Mouse (Mus musculus): ENCODE data around the gene Nfkbia. TPM values are rescaled to one million over a fixed set of nuclear protein-coding genes. Genes with fewer than 3 reads are reported as not detected.

Gene Nfkbia
- polyA plus RNA-seq, 1 experiment from 2014 or later: 49.7 TPM

DNA sequence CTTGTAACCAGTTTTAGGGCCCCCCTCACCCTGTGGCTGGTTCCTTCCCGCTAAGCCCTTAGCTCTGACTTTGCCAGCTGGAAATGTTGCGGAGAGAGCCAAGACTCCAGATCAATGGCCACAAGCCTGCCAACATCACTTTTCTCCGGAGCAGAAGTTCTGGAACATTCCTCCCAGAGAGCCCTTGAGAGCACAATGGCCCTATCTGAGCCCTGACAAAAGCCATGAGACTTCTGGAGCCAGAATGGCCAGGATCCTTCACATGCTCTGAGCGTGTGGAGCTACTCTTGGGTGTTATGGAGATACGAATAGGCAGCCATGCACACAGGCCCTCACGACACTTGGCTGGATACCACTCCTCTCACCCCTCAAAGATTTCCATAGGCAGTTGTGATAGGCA, 7.6 kb downstream of the Nfkbia start:
- Histone ChIP-seq H3K4me1 (replicated peaks; ENCODE audit: control insufficient read depth, insufficient read depth, low read length) (no peaks in the 10 kb centered on the region), H3K27ac (ENCODE audit: low read depth, low read length) (no peak overlapping the region), H3K4me3 (ENCODE audit: low read depth, low read length) (no peak overlapping the region), H3K27me3 (replicated peaks; ENCODE audit: control insufficient read depth, insufficient read depth, low read length) (no peaks in the 10 kb centered on the region), H3K9ac (ENCODE audit: low read depth, low read length) (no peak overlapping the region), H3K9me3 (ENCODE audit: control insufficient read depth) (no peaks in the 10 kb centered on the region), H3K4me2 (replicated peaks; ENCODE audit: low read depth) (no peak overlapping the region), H3K36me3 (ENCODE audit: control insufficient read depth, insufficient read depth) (peaks cover 21% of the 10 kb centered on the region)
- no peak for TF ChIP-seq CTCF (IDR thresholded peaks at IDR 0.05; ENCODE audit: low read depth)
- no peak for ATAC-seq
- WGBS: 87% methylated on average over 6 of the region's 6 CpGs

DNA sequence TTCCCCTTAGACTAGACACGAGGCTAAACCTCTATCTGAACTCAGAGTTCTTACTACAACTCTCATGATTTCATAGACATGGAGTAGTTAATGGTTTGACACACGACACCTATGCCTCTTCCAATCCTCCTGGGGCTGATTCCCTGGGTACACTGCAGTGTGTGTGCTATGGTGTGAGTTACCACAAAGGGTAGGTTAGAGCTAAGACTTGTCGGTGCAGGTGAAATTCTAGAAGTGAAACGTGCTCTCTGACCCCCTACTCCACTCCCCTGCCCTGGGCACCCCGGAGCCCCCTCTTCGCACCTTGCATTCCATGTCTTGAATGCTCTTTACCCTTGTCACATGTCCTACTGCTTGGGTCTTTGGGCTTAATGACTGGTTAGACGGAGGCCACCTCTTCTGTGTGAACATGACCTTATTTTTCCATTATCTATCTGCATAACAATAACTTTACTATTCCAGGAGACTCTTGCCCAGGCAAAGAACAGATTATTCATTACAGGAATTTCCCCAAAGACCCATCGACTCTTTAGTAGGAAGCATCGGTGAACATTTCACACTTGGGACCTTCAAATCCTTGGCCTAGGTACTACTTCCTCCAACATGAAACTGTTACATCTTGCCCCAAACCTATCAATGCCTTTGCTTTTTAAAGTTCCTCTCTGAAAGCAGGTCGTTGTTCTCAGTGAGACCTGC, 8.2 kb downstream of the Nfkbia start:
- Histone ChIP-seq H3K4me1 (replicated peaks; ENCODE audit: control insufficient read depth, insufficient read depth, low read length) (no peaks in the 10 kb centered on the region), H3K4me3 (ENCODE audit: low read depth, low read length) (no peak overlapping the region), H3K36me3 (ENCODE audit: control insufficient read depth, insufficient read depth) (peaks cover 16% of the 10 kb centered on the region), H3K9me3 (ENCODE audit: control insufficient read depth) (no peaks in the 10 kb centered on the region), H3K9ac (ENCODE audit: low read depth, low read length) (no peak overlapping the region), H3K4me2 (replicated peaks; ENCODE audit: low read depth) (no peak overlapping the region), H3K27me3 (replicated peaks; ENCODE audit: control insufficient read depth, insufficient read depth, low read length) (no peaks in the 10 kb centered on the region), H3K27ac (ENCODE audit: low read depth, low read length) (no peak overlapping the region)
- TF ChIP-seq CTCF (IDR thresholded peaks at IDR 0.05; ENCODE audit: low read depth): no peak
- WGBS: 67% methylated on average over 10 of the region's 10 CpGs
- no peak for ATAC-seq

DNA sequence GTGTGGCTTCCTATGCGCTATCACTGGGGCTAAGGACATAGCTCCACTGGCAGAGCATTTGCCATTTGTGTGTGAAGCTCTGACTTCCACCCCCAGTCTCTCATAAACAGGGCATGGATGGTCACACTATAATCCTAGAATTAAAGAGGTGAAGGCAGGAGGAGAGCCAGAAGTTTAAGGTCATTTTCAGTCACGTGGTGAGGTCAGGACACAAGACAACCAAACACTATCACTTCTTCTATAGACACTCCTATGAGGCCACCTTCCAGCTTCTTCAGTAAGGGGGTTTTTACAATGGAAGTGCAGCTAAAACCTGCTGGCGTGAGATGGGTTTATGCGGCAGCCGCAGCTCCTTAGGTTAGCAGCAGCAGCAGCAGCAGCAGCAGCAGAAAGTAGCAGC, 8.9 kb downstream of the Nfkbia start:
- H3K4me2 ChIP-seq (replicated peaks; ENCODE audit: low read depth): no peak overlapping the region
- no peak overlapping the region for H3K9ac ChIP-seq (ENCODE audit: low read depth, low read length)
- no peaks in the 10 kb centered on the region for H3K9me3 ChIP-seq (ENCODE audit: control insufficient read depth)
- H3K36me3 ChIP-seq (ENCODE audit: control insufficient read depth, insufficient read depth): peaks cover 10% of the 10 kb centered on the region
- TF ChIP-seq CTCF (IDR thresholded peaks at IDR 0.05; ENCODE audit: low read depth): no peak
- 83% methylated on average over 5 of the region's 5 CpGs for WGBS
- no peak overlapping the region for H3K4me3 ChIP-seq (ENCODE audit: low read depth, low read length)
- no peak for ATAC-seq
- H3K4me1 ChIP-seq (replicated peaks; ENCODE audit: control insufficient read depth, insufficient read depth, low read length): no peaks in the 10 kb centered on the region
- H3K27me3 ChIP-seq (replicated peaks; ENCODE audit: control insufficient read depth, insufficient read depth, low read length): no peaks in the 10 kb centered on the region
- no peak overlapping the region for H3K27ac ChIP-seq (ENCODE audit: low read depth, low read length)

DNA sequence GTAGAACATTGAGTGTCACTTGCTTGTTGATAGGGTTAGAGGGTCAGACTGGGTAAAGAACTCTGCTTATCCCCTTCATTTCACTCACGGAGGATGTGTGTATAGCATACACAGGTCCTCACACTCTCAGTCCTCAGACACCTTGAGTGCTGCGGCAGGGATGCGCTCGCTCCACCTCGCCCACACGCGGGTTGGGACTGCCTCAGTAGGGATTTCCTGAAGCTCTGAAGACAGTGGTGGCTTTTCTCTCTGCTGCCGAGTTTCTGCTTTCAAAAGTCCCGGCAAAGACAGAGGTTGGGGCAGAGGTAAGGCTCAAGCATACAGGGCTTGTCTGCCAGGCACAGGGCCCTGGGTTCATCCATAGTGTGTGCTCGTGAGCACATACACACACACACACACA, 9.7 kb downstream of the Nfkbia start:
- no peak for TF ChIP-seq CTCF (IDR thresholded peaks at IDR 0.05; ENCODE audit: low read depth)
- Histone ChIP-seq H3K36me3 (ENCODE audit: control insufficient read depth, insufficient read depth) (0 out of 2 replicates have a peak, but pooled peaks cover 1% of the 10 kb centered on the region), H3K4me3 (ENCODE audit: low read depth, low read length) (no peak overlapping the region), H3K27ac (ENCODE audit: low read depth, low read length) (no peak overlapping the region), H3K4me1 (replicated peaks; ENCODE audit: control insufficient read depth, insufficient read depth, low read length) (no peaks in the 10 kb centered on the region), H3K27me3 (replicated peaks; ENCODE audit: control insufficient read depth, insufficient read depth, low read length) (no peaks in the 10 kb centered on the region), H3K4me2 (replicated peaks; ENCODE audit: low read depth) (no peak overlapping the region), H3K9ac (ENCODE audit: low read depth, low read length) (no peak overlapping the region), H3K9me3 (ENCODE audit: control insufficient read depth) (no peaks in the 10 kb centered on the region)
- no peak for ATAC-seq
- WGBS: 81% methylated on average over 10 of the region's 10 CpGs

DNA sequence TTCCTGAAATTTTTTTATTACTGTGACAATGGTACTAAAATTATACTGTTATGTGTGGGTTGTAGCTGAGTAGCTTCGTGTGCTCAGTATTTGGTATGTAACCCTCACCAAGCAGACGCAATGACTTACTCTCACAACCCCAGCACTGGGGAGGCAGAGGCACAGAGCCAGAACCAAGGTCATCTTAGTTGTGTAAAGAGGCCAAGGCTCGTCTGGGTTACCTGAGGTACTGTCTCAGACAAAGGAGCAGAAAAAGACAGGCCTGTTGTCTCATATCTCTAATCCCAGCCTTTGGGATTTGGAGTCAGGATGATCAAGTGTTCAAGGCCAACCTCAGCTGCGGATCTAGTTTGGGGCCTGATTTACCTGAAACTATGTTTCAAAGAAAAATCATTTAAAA, 10.7 kb downstream of the Nfkbia start:
- H3K9me3 ChIP-seq (ENCODE audit: control insufficient read depth): no peaks in the 10 kb centered on the region
- no peaks in the 10 kb centered on the region for H3K4me1 ChIP-seq (replicated peaks; ENCODE audit: control insufficient read depth, insufficient read depth, low read length)
- H3K4me2 ChIP-seq (replicated peaks; ENCODE audit: low read depth): no peak overlapping the region
- no peaks in the 10 kb centered on the region for H3K27me3 ChIP-seq (replicated peaks; ENCODE audit: control insufficient read depth, insufficient read depth, low read length)
- 61% methylated on average over 4 of the region's 4 CpGs for WGBS
- no peak overlapping the region for H3K4me3 ChIP-seq (ENCODE audit: low read depth, low read length)
- no peak for ATAC-seq
- no peak for TF ChIP-seq CTCF (IDR thresholded peaks at IDR 0.05; ENCODE audit: low read depth)
- no peak overlapping the region for H3K27ac ChIP-seq (ENCODE audit: low read depth, low read length)
- H3K9ac ChIP-seq (ENCODE audit: low read depth, low read length): no peak overlapping the region
- H3K36me3 ChIP-seq (ENCODE audit: control insufficient read depth, insufficient read depth): no peaks in the 10 kb centered on the region

DNA sequence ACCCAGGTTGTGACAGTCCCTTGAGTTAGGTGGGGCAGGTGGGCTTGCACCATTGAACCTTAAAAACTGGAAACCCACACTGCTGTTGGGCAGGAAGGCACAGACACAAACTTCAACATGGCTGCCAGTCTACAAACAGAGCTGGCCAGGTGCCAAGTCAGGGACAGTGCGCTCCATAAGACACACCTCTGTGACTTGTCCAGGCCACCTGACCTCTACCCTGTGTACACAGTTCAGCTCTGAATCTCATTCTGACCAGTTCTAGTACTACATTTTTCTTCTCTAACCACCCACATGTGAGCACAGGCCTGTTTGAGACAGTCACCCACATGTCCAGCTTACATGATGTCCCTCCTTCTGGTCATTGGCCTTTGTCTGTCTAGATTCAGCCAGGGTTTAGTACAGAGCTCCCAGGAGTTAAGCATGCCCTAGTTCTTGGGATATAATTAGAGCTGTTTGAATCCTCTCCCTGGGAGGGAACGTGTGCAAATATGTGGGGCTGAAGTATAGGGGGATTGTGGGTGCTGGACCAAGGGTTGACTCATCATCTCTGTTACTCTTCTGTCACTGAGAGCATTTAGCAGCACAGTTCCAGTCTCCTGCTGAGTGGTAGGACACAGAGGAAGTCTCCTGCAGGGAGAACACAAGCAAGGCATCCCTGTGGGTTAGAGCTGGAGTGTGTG, 11.8 kb downstream of the Nfkbia start:
- Histone ChIP-seq H3K4me1 (replicated peaks; ENCODE audit: control insufficient read depth, insufficient read depth, low read length) (no peaks in the 10 kb centered on the region), H3K4me2 (replicated peaks; ENCODE audit: low read depth) (no peak overlapping the region), H3K36me3 (ENCODE audit: control insufficient read depth, insufficient read depth) (no peaks in the 10 kb centered on the region), H3K9me3 (ENCODE audit: control insufficient read depth) (no peaks in the 10 kb centered on the region), H3K27ac (ENCODE audit: low read depth, low read length) (peak overlapping the region; percentile 29; the same call in 1 of the 2 replicates), H3K9ac (ENCODE audit: low read depth, low read length) (no peak overlapping the region), H3K4me3 (ENCODE audit: low read depth, low read length) (no peak overlapping the region), H3K27me3 (replicated peaks; ENCODE audit: control insufficient read depth, insufficient read depth, low read length) (no peaks in the 10 kb centered on the region)
- WGBS: 71% methylated on average over 2 of the region's 2 CpGs
- TF ChIP-seq CTCF (IDR thresholded peaks at IDR 0.05; ENCODE audit: low read depth): no peak
- ATAC-seq: peak; percentile 88

Measured in intestine, postnatal 0 days (tissue).